ENCODE assay signal across 10 mouse cellular contexts in genomic region chr6:124925941-124926340, GRCm38 (mm10). TPM values are rescaled to one million over a fixed set of nuclear protein-coding genes. Genes with fewer than 3 reads are reported as not detected.
DNase-seq lines count a peak whose midpoint lies in the region; TF ChIP-seq lines count a peak whose summit lies in the region.
"Had no signal": no experiment of that assay in that cellular context is flagged by ENCODE, and none has a peak within 500 bp of the region (broad histone marks: within the 10 kb centered on the region; RNA-seq: fewer than 3 reads in every experiment).

No protein-coding gene starts in this region.

- TF ChIP-seq CTCF in embryonic fibroblast, embryonic 13.5 days (IDR thresholded peaks at IDR 0.05; ENCODE audit: borderline replicate concordance, insufficient read depth, low read length) = no peak

- peak; percentile 29; the same call in 1 of the 2 replicates for TF ChIP-seq POLR2A in embryonic fibroblast, embryonic 13.5 days (IDR thresholded peaks at IDR 0.05; ENCODE audit: low read depth, low read length)

- no peak overlapping the region for H3K4me3 ChIP-seq in embryonic fibroblast, embryonic 13.5 days (ENCODE audit: insufficient read depth, low read length)
- H3K4me3 ChIP-seq: forebrain, embryonic 12.5 days had no signal

- peak; percentile 77 for DNase-seq in adrenal gland, postnatal 10 days
- no peak for DNase-seq in adrenal gland, postnatal 25 days
- DNase-seq in kidney, postnatal 36 days = peak; percentile 48 to 53
- DNase-seq in lung, postnatal 10 days = peak; percentile 92
- DNase-seq in retina, embryonic 14.5 days (ENCODE audit: low spot score) = no peak
- DNase-seq in cerebellum, postnatal 10 days = no peak
- no peak for DNase-seq in left cerebral cortex, adult 18-20 months (ENCODE audit: low spot score in 2 of 2)

- H3K27ac ChIP-seq in embryonic fibroblast, embryonic 13.5 days (ENCODE audit: insufficient read depth, low read length) = no peak overlapping the region
- H3K27ac ChIP-seq: forebrain, embryonic 12.5 days had no signal

- H3K4me1 ChIP-seq in embryonic fibroblast, embryonic 13.5 days (ENCODE audit: control insufficient read depth, insufficient read depth, low read length) = peaks cover 6% of the 10 kb centered on the region

RNA-seq across cellular contexts. Expression of gene Mlf2, which starts 5.2 kb away (rescaled TPM):
- total RNA-seq in adrenal gland, postnatal 10 days (2021) = 100 to 1,000 TPM; 271 to 288 TPM
- 271 and 277 TPM in 2 replicates for total RNA-seq in adrenal gland, postnatal 25 days (2021)
- 250 and 255 TPM in 2 replicates for polyA plus RNA-seq in embryonic fibroblast, embryonic 13.5 days (2011; ENCODE audit: insufficient read length, low read depth, missing spikeins)
- total RNA-seq in left cerebral cortex, adult 18-20 months (2021) = 100 to 1,000 TPM; 626 to 639 TPM

RNA-seq across cellular contexts. Expression of gene Ptms, which starts 6.0 kb away (rescaled TPM):
- total RNA-seq in adrenal gland, postnatal 10 days (2021) = 100 to 1,000 TPM; 824 to 887 TPM
- 790 and 858 TPM in 2 replicates for total RNA-seq in adrenal gland, postnatal 25 days (2021)
- 602 and 622 TPM in 2 replicates for polyA plus RNA-seq in embryonic fibroblast, embryonic 13.5 days (2011; ENCODE audit: insufficient read length, low read depth, missing spikeins)
- total RNA-seq in left cerebral cortex, adult 18-20 months (2021) = 100 to 1,000 TPM; 895 to 902 TPM

RNA-seq across cellular contexts. Expression of gene Lag3, which starts 14.4 kb away (rescaled TPM):
- total RNA-seq in adrenal gland, postnatal 10 days (2021) = 1 to 10 TPM; 1.4 to 1.8 TPM
- total RNA-seq in adrenal gland, postnatal 25 days (2021) = 1.2 and 1.4 TPM in 2 replicates
- 1.2 TPM in 2 replicates for polyA plus RNA-seq in embryonic fibroblast, embryonic 13.5 days (2011; ENCODE audit: insufficient read length, low read depth, missing spikeins)
- 1 to 10 TPM; 2.6 to 3.2 TPM for total RNA-seq in left cerebral cortex, adult 18-20 months (2021)

RNA-seq across cellular contexts. Expression of gene Cd4, which starts 37.9 kb away (rescaled TPM):
- 1 to 10 TPM; 3.8 to 4.0 TPM for total RNA-seq in adrenal gland, postnatal 10 days (2021)
- 0.21 TPM in 1 of 2 replicates, not detected in the other for total RNA-seq in adrenal gland, postnatal 25 days (2021)
- not detected in 2 replicates for polyA plus RNA-seq in embryonic fibroblast, embryonic 13.5 days (2011; ENCODE audit: insufficient read length, low read depth, missing spikeins)
- total RNA-seq in left cerebral cortex, adult 18-20 months (2021) = 1 to 10 TPM; 4.2 to 8.6 TPM
- polyA plus RNA-seq: C2C12 had no signal

RNA-seq across cellular contexts. Expression of gene Cops7a, which starts 39.4 kb away (rescaled TPM):
- total RNA-seq in adrenal gland, postnatal 10 days (2021) = 100 to 1,000 TPM; 122 to 129 TPM
- total RNA-seq in adrenal gland, postnatal 25 days (2021) = 172 and 177 TPM in 2 replicates
- 77.4 and 94.3 TPM in 2 replicates for polyA plus RNA-seq in embryonic fibroblast, embryonic 13.5 days (2011; ENCODE audit: insufficient read length, low read depth, missing spikeins)
- 100 to 1,000 TPM; 168 TPM for total RNA-seq in left cerebral cortex, adult 18-20 months (2021)

Comparison
In these comparisons a context has a peak if more than half of its experiments do, and no peak if none do; other contexts are left out.
1. DNase-seq: peak in adrenal gland, postnatal 10 days (single experiment), kidney, postnatal 36 days (2 of 2) and lung, postnatal 10 days (single experiment); none in adrenal gland, postnatal 25 days (single experiment), retina, embryonic 14.5 days (single experiment), cerebellum, postnatal 10 days (0 of 2) and left cerebral cortex, adult 18-20 months (0 of 2).